Mouse (Mus musculus) adrenal gland (tissue): Measurements from ENCODE around the gene Mdh1.
"Not testable (repeated sequence)": the region's sequence is repeated elsewhere in the genome, so short reads cannot be mapped to it uniquely, and the experiment has no call there.

ENCODE experiments used
- intact Hi-C: fragments of 180-260 bp; cut with DNase I; formaldehyde crosslinking; loops from one replicate; pipeline ENCODE4 v1.15.1; 2025
- microRNA-seq, 2 experiments: library from miRNA; unstranded; fragments of <30 nt; microRNA quantifications; one replicate each; pipeline ENCODE4; 2019

Gene Mdh1

DNA sequence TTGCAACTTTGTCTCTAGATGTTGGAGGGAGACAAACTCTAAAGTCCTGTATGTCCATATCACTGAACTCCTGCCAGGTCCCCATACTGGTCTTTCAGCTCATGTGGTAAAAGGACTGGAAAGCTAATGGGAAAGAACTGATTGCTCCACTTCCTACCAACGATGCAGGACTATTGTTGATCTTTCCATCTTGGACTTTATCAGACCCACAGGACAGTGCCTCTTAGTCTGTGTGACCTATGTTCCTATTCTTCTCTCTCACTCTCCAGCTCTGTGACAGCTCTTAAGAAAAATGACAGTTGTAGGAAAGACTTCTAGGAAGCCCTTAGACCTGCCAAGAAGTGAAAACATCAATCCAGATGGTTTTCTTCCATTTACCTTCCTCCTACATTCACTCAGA is 25.5 kb downstream of the Mdh1 start:
- intact Hi-C loops: no loop called here

- intact Hi-C loops: no loop called here
Observed at GRCm38 (mm10) chr11:21545951-21546350, 26.2 kb downstream of the Mdh1 start.

- intact Hi-C loops: no loop called here
Observed at GRCm38 (mm10) chr11:21545021-21545420, 27.1 kb downstream of the Mdh1 start.

- intact Hi-C loops: no loop called here
Observed at GRCm38 (mm10) chr11:21542731-21543130, 29.4 kb downstream of the Mdh1 start.

GRCm38 (mm10) chr11:21540622-21541021 is 31.5 kb downstream of the Mdh1 start:
- intact Hi-C loops: no loop called here

- intact Hi-C loops: no loop called here
Observed at GRCm38 (mm10) chr11:21540072-21540471, 32.1 kb downstream of the Mdh1 start.

GRCm38 (mm10) chr11:21530856-21531255 is 41.3 kb downstream of the Mdh1 start:
- intact Hi-C loops: not testable (repeated sequence)

DNA sequence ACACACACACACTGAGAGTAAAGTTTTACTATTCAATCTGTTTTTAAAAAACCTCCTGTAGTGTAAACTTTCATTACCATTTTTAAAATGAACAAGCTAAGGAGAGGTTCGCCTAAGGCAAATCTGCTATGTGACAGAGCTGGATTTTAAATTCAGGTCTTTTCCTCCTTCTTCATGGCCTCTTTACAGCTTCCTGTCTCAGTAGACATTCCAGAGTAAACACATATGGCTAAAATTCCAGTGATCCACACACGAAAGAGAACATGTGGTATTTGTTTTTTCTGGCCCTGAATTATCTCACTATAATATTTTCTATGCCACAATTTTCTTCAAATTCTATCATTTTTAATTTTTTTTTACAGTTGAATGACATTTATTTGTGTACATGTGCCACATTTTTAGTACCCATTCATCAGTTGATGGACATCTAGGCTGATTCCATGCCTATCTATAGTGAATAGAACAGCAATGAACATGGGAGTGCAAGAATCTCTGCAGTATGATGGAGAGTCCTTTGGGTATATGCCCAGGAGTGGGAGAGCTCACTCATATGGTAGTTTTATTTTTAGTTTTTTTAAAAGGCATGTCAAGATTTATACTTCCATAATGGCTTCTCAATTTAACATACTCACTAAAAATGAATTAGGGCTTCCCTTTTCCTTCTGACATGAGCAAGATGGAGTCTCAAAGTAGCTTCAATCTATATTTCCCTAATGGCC is 43.3 kb downstream of the Mdh1 start:
- intact Hi-C loops: no loop called here

DNA sequence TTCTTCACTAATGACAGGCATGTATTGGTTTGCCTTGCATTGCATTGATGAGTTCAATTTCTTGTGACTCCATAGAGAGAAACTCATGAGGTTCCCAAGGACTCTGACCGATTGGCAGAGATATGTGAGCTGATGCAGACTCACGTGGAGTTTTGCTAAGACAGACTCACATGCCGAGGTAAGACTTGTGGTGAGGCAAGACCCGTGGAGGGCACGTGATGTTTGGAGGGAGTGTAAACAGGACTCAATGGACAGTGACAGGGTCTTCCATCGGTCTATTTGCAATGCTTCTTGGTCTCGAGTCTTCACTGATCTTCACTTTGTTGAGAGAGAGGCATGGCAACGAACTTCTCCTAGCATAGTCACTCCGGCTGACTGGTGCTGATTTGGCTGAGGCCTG is 54.4 kb downstream of the Mdh1 start:
- intact Hi-C loops: no loop called here

DNA sequence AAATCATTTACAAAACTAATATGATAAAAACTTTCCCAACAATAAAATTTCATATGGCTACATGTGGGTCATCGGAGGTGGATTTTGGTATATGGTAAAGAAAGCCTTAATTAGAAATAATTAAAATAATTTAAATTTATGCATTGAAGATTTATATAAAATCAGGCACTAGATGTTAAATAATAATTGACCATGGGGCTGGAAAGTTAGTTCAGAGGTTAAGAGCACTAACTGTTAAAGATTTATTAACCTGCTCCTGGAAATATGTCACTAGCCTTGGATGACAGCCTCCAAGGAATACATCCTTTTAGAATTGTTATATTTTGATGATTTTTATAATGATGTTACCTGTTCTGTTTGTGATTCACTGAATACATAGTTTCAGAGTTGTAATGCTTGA is 55.8 kb downstream of the Mdh1 start:
- intact Hi-C loops: not testable (repeated sequence)

DNA sequence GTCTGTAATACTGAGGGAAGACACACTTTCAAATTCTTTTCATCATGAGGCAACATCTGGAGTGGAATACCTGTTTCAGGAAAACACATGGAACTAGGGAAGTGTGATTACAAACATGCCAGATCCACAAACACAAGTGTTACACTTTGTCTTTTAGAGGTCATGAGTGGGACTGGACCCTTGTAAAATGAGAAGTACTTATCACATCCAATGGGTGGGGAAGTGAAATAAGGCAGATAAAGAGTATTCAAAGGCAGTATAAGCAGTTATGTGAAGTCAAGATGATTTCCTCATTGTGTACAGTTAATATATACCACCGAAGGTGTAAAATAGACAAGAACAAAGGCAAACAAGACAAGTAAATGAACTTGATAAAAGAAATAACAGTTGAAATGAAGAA is 61.6 kb downstream of the Mdh1 start:
- intact Hi-C loops: not testable (repeated sequence)

DNA sequence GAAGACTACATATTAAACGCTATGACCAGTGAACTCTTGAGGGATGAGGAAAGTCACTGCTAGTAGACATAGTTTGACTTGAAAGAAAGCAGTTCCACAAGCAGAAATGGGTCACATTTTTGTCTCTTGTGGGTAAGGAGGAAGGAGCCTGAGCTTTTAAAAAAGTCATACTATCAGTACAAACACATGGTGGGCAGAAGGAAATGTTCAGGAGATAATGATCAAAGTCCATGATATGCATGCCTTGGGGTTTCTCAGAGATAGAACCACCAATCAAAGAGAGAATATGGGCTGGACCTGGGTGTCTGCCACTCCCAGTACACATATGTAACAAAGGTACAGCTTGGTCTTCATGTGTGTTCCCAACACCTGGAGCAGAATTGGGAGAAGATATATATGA is 63.5 kb downstream of the Mdh1 start:
- intact Hi-C loops: not testable (repeated sequence)

DNA sequence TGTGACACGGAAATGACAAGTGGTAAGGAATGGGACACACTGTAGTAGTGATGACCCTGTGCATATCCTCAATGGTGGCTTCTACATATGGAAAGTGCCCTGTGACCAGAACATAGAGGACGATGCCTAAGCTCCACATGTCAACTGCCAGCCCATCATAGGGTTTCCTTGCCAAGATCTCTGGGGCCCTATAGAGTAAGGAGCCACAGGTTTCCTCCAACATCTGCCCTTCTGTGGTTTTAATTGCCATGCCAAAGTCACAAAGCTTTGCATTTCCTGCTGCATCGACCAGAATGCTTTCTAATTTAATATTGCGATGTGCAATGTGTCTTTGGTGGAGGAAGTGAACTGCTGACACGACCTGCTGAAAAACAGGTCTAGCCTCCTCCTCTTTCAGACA is 65.1 kb downstream of the Mdh1 start:
- intact Hi-C loops: not testable (repeated sequence)

Small RNAs within 50 kb of the gene (microRNA-seq; reads per million reads assigned to microRNA genes)
- 0 reads per million in 2 experiments for gene Gm22990
